In genomic region chr9:41334462-41335241, GRCm38 (mm10) we compare ENCODE assay signal across 13 mouse cellular contexts.
A peak's percentile ranks its signal among the peaks of the same experiment; 100 is the strongest.
DNase-seq lines count a peak whose midpoint lies in the region; ATAC-seq lines count a peak whose summit lies in the region.
"Had no signal": no experiment of that assay in that cellular context is flagged by ENCODE, and none has a peak within 500 bp of the region (broad histone marks: within the 10 kb centered on the region; RNA-seq: fewer than 3 reads in every experiment).

No protein-coding gene starts in this region.

- WGBS in heart, embryonic 13.5 days, result 26% methylated on average over 10 of the region's 10 CpGs
- WGBS in embryonic facial prominence, embryonic 11.5 days, result 17% methylated on average over 10 of the region's 10 CpGs
- WGBS in hindbrain, embryonic 16.5 days, result 9% methylated on average over 10 of the region's 10 CpGs
- WGBS in neural tube, embryonic 11.5 days, result 14% methylated on average over 10 of the region's 10 CpGs

- H3K4me3 ChIP-seq in heart, embryonic 13.5 days, result no peak overlapping the region
- no peak overlapping the region for H3K4me3 ChIP-seq in embryonic facial prominence, embryonic 11.5 days (ENCODE audit: low read depth, low read length)
- no peak overlapping the region for H3K4me3 ChIP-seq in hindbrain, embryonic 16.5 days (ENCODE audit: low read length)
- no peak overlapping the region for H3K4me3 ChIP-seq in neural tube, embryonic 11.5 days (ENCODE audit: low read depth, low read length)
- H3K4me3 ChIP-seq: myocyte had no signal

- H3K27ac ChIP-seq in heart, embryonic 13.5 days (replicated peaks), result 0 out of 2 replicates have a peak overlapping the region, but pooled peaks have one; percentile 17
- H3K27ac ChIP-seq in embryonic facial prominence, embryonic 11.5 days (replicated peaks; ENCODE audit: low read depth, low read length), result peak overlapping the region; percentile 61
- peak overlapping the region; percentile 69 for H3K27ac ChIP-seq in hindbrain, embryonic 16.5 days (ENCODE audit: low read depth, low read length)
- H3K27ac ChIP-seq in neural tube, embryonic 11.5 days (ENCODE audit: low read depth, low read length), result peak overlapping the region; percentile 65
- H3K27ac ChIP-seq: liver, embryonic 14.5 days had no signal

- peak overlapping the region; percentile 25; the same call in 1 of the 2 replicates for H3K9ac ChIP-seq in heart, embryonic 13.5 days
- peak overlapping the region; percentile 39 for H3K9ac ChIP-seq in embryonic facial prominence, embryonic 11.5 days (replicated peaks; ENCODE audit: low read length)
- peak overlapping the region; percentile 33; the same call in 1 of the 2 replicates for H3K9ac ChIP-seq in hindbrain, embryonic 16.5 days (ENCODE audit: low read depth, low read length)
- H3K9ac ChIP-seq in neural tube, embryonic 11.5 days (ENCODE audit: low read length), result peak overlapping the region; percentile 39; the same call in 1 of the 2 replicates
- H3K9ac ChIP-seq: liver, embryonic 14.5 days had no signal

- no peaks in the 10 kb centered on the region for H3K36me3 ChIP-seq in heart, embryonic 13.5 days
- H3K36me3 ChIP-seq in embryonic facial prominence, embryonic 11.5 days (replicated peaks; ENCODE audit: control insufficient read depth, insufficient read depth, low read depth, low read length), result no peaks in the 10 kb centered on the region
- no peaks in the 10 kb centered on the region for H3K36me3 ChIP-seq in hindbrain, embryonic 16.5 days (ENCODE audit: control insufficient read depth, insufficient read depth, low read length)
- H3K36me3 ChIP-seq in neural tube, embryonic 11.5 days (ENCODE audit: control insufficient read depth, insufficient read depth, low read length), result no peaks in the 10 kb centered on the region

- H3K27me3 ChIP-seq in heart, embryonic 13.5 days (replicated peaks), result no peaks in the 10 kb centered on the region
- H3K27me3 ChIP-seq in embryonic facial prominence, embryonic 11.5 days (ENCODE audit: control insufficient read depth, insufficient read depth, low read length), result no peaks in the 10 kb centered on the region
- no peaks in the 10 kb centered on the region for H3K27me3 ChIP-seq in hindbrain, embryonic 16.5 days (replicated peaks; ENCODE audit: control insufficient read depth, insufficient read depth, low read length)
- H3K27me3 ChIP-seq in neural tube, embryonic 11.5 days (ENCODE audit: control insufficient read depth, insufficient read depth, low read length), result no peaks in the 10 kb centered on the region

- peak overlapping the region; percentile 37 for H3K4me2 ChIP-seq in heart, embryonic 13.5 days
- no peak overlapping the region for H3K4me2 ChIP-seq in embryonic facial prominence, embryonic 11.5 days (ENCODE audit: low read depth, low read length)
- peak overlapping the region; percentile 22 for H3K4me2 ChIP-seq in hindbrain, embryonic 16.5 days (ENCODE audit: low read length)
- peak overlapping the region; percentile 20 for H3K4me2 ChIP-seq in neural tube, embryonic 11.5 days (ENCODE audit: low read depth)

- H3K4me1 ChIP-seq in heart, embryonic 13.5 days, result peaks cover 20% of the 10 kb centered on the region
- H3K4me1 ChIP-seq in embryonic facial prominence, embryonic 11.5 days (ENCODE audit: control insufficient read depth, insufficient read depth, low read length), result no peaks in the 10 kb centered on the region; the same call in none of the 2 replicates
- H3K4me1 ChIP-seq in hindbrain, embryonic 16.5 days (ENCODE audit: control insufficient read depth, insufficient read depth, low read depth, low read length), result peaks cover 11% of the 10 kb centered on the region
- peaks cover 16% of the 10 kb centered on the region for H3K4me1 ChIP-seq in neural tube, embryonic 11.5 days (ENCODE audit: control insufficient read depth, insufficient read depth, low read length)

- ATAC-seq in heart, embryonic 13.5 days (ENCODE audit: extremely low read depth, insufficient number of reproducible peaks, low FRiP score, low TSS enrichment), result no peak
- ATAC-seq in embryonic facial prominence, embryonic 11.5 days (replicated peaks; ENCODE audit: insufficient number of reproducible peaks, low FRiP score, low TSS enrichment, low read depth), result peak; percentile 72; the same call in 1 of the 2 replicates
- ATAC-seq in hindbrain, embryonic 16.5 days, result peak; percentile 61
- ATAC-seq in neural tube, embryonic 11.5 days (ENCODE audit: insufficient read depth, low FRiP score, low TSS enrichment), result peak; percentile 65
- no peak for ATAC-seq in inflammation-experienced regulatory T-cells, adult 6 months
- ATAC-seq: activated CD4-positive, CD25-positive, alpha-beta regulatory T cell, adult 4 months had no signal

- H3K9me3 ChIP-seq in heart, embryonic 13.5 days, result no peaks in the 10 kb centered on the region
- H3K9me3 ChIP-seq in embryonic facial prominence, embryonic 11.5 days (replicated peaks; ENCODE audit: control insufficient read depth, low read length), result no peaks in the 10 kb centered on the region
- no peaks in the 10 kb centered on the region for H3K9me3 ChIP-seq in hindbrain, embryonic 16.5 days (ENCODE audit: control insufficient read depth, low read length)
- no peaks in the 10 kb centered on the region for H3K9me3 ChIP-seq in neural tube, embryonic 11.5 days (ENCODE audit: control insufficient read depth, low read length)

- no peak for DNase-seq in heart, adult 8-10 months (ENCODE audit: low spot score)
- peak; percentile 52 for DNase-seq in embryonic facial prominence, embryonic 11.5 days (ENCODE audit: low spot score)
- DNase-seq in neural tube, embryonic 11.5 days (ENCODE audit: low spot score), result peak; percentile 65
- DNase-seq in right cerebral cortex, adult 2 months (ENCODE audit: low spot score in 2 of 2), result no peak
- no peak for DNase-seq in adrenal gland, adult 8-10 months
- DNase-seq: cerebellum, adult 18-20 months; kidney, adult 8-10 months had no signal

Comparison
In these comparisons a context has a peak if more than half of its experiments do, and no peak if none do; other contexts are left out.
1. ATAC-seq: peak in embryonic facial prominence, embryonic 11.5 days (single experiment), hindbrain, embryonic 16.5 days (single experiment) and neural tube, embryonic 11.5 days (single experiment); none in heart, embryonic 13.5 days (single experiment) and inflammation-experienced regulatory T-cells, adult 6 months (single experiment).
2. H3K27ac ChIP-seq: peak in every context shown above with its lines; median percentile 69 in hindbrain, embryonic 16.5 days; 65 in neural tube, embryonic 11.5 days; 61 in embryonic facial prominence, embryonic 11.5 days; 17 in heart, embryonic 13.5 days.
3. DNase-seq: peak in embryonic facial prominence, embryonic 11.5 days (single experiment) and neural tube, embryonic 11.5 days (single experiment); none in heart, adult 8-10 months (single experiment), right cerebral cortex, adult 2 months (0 of 2) and adrenal gland, adult 8-10 months (single experiment).
4. Peak in every context shown above with its lines, with median percentiles within 50 percentile points of each other: H3K9ac ChIP-seq.